Mouse (Mus musculus): ENCODE data around the gene Il2ra.

GRCm38 (mm10) chr2:11679626-11680025 lies 37.0 kb downstream of the Il2ra start:
- TF ChIP-seq CTCF (IDR thresholded peaks at IDR 0.05; ENCODE audit: low read depth) (no peak), EP300 (IDR thresholded peaks at IDR 0.05; ENCODE audit: low read depth) (no peak)
